Mouse (Mus musculus) gastrocnemius, postnatal 36 days (tissue): ENCODE results near the gene Vmn1r79. TPM values are rescaled to one million over a fixed set of nuclear protein-coding genes. Genes with fewer than 3 reads are reported as not detected.
"Not testable (repeated sequence)": the region's sequence is repeated elsewhere in the genome, so short reads cannot be mapped to it uniquely, and the experiment has no call there.

Source experiments
- DNase-seq, 2 experiments: peaks; one replicate each; pipeline ENCODE4 v3.0.0; 2022
- intact Hi-C: fragments of 180-260 bp; cut with DNase I; formaldehyde crosslinking; loops from one replicate; pipeline ENCODE4 v1.15.1; 2025
- long read RNA-seq, 2 experiments: library from polyadenylated mRNA; stranded (forward); transcript quantifications; one replicate each; pipeline ENCODE4 v2.0.0; 2021
- total RNA-seq, 2 experiments: library from RNA; stranded (reverse); gene quantifications; 2 replicates each; pipeline ENCODE4 v1.2.3; 2021

Vmn1r79 gene
- not detected for total RNA-seq
- long read RNA-seq, experiment 1: 0 reads
- long read RNA-seq, experiment 2: 0 reads

DNA sequence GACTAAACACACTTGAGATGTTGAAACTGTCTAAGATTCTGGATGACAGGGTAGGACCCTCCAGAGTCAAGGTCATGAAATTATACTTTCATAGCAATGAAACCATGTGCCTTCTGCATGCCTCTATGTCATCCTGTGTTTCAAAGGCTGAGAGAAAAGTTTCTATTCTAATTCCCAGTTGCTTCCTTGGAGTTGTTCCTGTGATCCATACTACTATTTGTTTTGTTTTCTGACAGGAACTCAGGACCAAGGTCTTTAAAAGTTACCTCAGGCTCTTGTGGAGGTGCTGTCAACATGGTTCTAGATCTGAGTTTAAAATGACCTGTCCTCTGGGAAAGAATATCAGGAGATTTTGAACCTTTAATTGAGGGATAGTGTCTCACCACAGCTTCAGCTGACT is at the start of gene Vmn1r79:
Gene Vmn1r79, plus strand, starts transcription at position 301 of the 400 bp plus-strand sequence.
- intact Hi-C loops, DNase-seq: not testable (repeated sequence)

DNA sequence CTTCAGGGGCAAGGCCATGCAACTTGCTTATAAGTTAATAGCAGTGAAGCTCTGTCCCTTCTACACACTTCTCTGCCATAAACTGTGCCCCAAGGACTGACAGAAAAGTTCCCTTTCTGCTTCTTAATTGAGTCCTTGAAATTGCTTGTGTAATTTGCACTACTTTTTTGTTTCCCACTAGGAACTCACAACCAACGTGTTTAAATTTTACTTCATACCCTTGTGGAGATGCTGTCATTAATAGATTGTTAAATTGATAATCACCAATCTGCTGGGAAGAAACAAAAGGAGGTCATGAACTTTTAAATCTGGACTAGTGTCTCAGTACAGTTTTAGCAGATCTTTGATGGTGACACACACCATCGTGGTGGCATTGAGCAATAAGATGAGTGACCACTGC is 21.1 kb upstream of the Vmn1r79 start, which contains the start of gene Vmn1r78:
Gene Vmn1r78, plus strand, starts transcription at position 301 of the 400 bp plus-strand sequence.
- no peak for DNase-seq
- intact Hi-C loops: no loop called here

DNA sequence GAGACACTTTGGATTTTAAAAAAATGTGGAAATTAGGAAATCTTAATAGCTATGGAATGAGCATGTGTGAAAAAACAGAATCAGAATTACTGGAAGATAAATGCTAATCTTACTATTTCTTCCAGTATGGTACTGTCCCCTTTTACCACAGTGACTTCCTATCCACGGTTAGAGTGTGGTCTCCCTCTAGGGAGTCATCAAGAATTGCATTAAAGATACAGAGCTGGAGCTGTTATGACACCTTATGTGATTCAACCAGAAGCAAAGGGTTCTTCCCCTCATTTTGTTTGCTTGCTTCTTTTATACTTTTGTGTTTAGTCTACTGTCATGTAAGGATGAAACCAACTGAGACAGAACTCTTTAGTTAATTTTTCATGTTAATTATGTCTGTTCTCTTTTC is 14.6 kb upstream of the Vmn1r79 start:
- intact Hi-C loops, DNase-seq: not testable (repeated sequence)

DNA sequence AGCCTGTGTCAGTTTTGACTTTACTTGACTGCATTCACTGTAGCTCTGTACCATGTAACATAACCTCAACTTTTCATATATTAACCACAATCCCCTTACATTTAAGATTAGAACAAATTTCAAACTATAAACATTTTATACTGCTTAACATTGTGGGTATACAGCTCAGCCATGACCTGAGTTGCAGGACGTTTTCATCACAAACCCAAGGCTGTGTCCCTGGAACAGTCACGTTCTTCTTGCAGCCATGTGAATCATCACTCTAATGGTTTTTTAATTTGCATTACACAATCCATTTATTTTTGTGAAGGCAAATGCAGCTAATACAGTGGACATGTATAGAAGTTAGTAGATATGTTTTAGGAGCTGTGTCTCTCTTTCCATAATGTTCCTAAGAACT is 1.8 kb downstream of the Vmn1r79 start:
- DNase-seq, intact Hi-C loops: not testable (repeated sequence)

DNA sequence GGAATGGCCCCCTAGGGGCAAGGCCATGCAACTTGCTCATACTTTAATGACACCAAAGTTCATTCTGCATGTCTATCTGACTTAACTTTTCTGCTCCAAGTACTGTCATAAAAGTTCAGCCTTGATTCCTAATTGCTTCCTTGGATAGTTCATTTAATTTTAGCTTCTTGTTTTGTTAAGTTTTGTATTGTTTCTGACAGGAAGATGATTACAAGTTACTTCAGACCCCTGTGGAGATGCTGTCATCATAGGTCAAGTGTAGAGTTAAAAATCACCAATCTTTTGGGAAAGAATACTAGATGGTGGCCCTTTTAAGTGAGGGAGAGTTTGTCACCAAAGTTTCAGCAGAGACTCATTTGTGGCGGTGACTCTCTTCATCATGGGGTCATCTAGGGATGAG is 17.9 kb downstream of the Vmn1r79 start, which contains the start of gene Vmn1r80:
Gene Vmn1r80, plus strand, starts transcription at position 301 of the 400 bp plus-strand sequence.
- no peak for DNase-seq
- intact Hi-C loops: no loop called here

DNA sequence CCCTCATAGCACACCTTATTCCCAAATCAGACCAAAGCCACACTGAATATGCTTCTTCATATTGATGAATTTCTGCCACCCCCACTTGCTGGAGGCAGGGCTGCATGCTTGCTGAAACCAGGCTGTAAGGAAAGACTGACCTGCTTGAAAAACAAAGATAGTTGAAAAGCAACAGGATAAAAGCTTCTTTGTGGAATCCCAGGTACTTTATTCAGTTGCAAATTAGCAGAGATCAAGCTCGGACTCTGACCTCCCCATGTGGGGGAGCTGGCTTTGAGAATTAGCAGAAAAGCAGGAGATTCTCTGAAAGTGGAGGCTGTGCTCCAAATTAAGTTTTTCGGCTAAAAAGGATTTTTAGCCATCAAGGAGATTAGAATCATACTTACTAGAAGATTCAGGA is 33.1 kb downstream of the Vmn1r79 start:
- no peak for DNase-seq
- intact Hi-C loops: no loop called here

Other genes with a start within 250 kb of the Vmn1r79 start
- gene Vmn1r76, start 233.1 kb upstream of the Vmn1r79 start, total RNA-seq: not detected
- gene Vmn1r77, start 134.5 kb upstream of the Vmn1r79 start, total RNA-seq: not detected
- gene Vmn1r78, start 21.0 kb upstream of the Vmn1r79 start, total RNA-seq: not detected
- not detected for gene Vmn1r80, start 18.0 kb downstream of the Vmn1r79 start, total RNA-seq
- gene Vmn1r81, start 97.0 kb downstream of the Vmn1r79 start, total RNA-seq: not detected
- not detected for gene Vmn1r82, start 129.2 kb downstream of the Vmn1r79 start, total RNA-seq
- not detected for gene Vmn1r83, start 158.2 kb downstream of the Vmn1r79 start, total RNA-seq
- gene Vmn1r84, start 198.0 kb downstream of the Vmn1r79 start, total RNA-seq: not detected